Mouse (Mus musculus) kidney, adult 2 months (tissue): Measurements from ENCODE around the gene Grin2c.

Experiments
- CTCF ChIP-seq: fragments of 200-500 bp; conservative IDR thresholded peaks from 2 replicates; pipeline ENCODE4 v1.5.1; 2011; ENCODE audit warnings: low read depth, mild to moderate bottlenecking, control low read depth, low read length, moderate library complexity, mixed read lengths; ENCODE audit not compliant: insufficient read depth, insufficient read length
- POLR2A ChIP-seq: fragments of 200-500 bp; IDR thresholded peaks from one replicate; pipeline ENCODE4 v1.6.1; 2011; ENCODE audit warnings: low read depth, low read length, control low read depth

- TF ChIP-seq POLR2A = no peak
- TF ChIP-seq CTCF = no peak
Observed at GRCm38 (mm10) chr11:115222570-115222969, 44.5 kb downstream of the Grin2c start.
